Mouse (Mus musculus) bone marrow macrophage, adult 2 months (primary cell): Measurements from ENCODE around the gene 4930558K02Rik. TPM values are rescaled to one million over a fixed set of nuclear protein-coding genes. Genes with fewer than 3 reads are reported as not detected.

Experiments
- H3K27ac ChIP-seq: 2 replicates; pipeline ENCODE4 v1.5.1; 2012; ENCODE audit warnings: low read depth, low read length; ENCODE audit not compliant: insufficient read depth
- H3K4me1 ChIP-seq: 2 replicates; pipeline ENCODE4 v1.6.1; 2012; ENCODE audit warnings: low read length; ENCODE audit not compliant: control insufficient read depth, insufficient read depth
- H3K4me3 ChIP-seq: 2 replicates; pipeline ENCODE4 v1.5.1; 2012; ENCODE audit warnings: mild to moderate bottlenecking, low read length, moderate library complexity; ENCODE audit not compliant: insufficient read depth
- CTCF ChIP-seq: IDR thresholded peaks from 2 replicates; pipeline ENCODE4 v1.5.1; 2012; ENCODE audit warnings: low read depth, mild to moderate bottlenecking, low read length, moderate library complexity
- POLR2A ChIP-seq: IDR thresholded peaks from 2 replicates; pipeline ENCODE4 v1.6.1; 2012; ENCODE audit warnings: mild to moderate bottlenecking, low read depth, low read length, borderline replicate concordance
- polyA plus RNA-seq: library from polyadenylated mRNA; stranded (reverse); fragments of >200 nt; gene quantifications from 2 replicates; pipeline ENCODE4 v1.2.4, GENCODE M21; 2012; ENCODE audit not compliant: missing spikeins, insufficient read depth, insufficient read length

Gene 4930558K02Rik
- polyA plus RNA-seq, 1 experiment: not detected

GRCm38 (mm10) chr1:161976255-161977182, 2.9 kb downstream of the 4930558K02Rik start:
- Histone ChIP-seq H3K27ac (no peak overlapping the region), H3K4me1 (peaks cover 20% of the 10 kb centered on the region), H3K4me3 (no peak overlapping the region)
- TF ChIP-seq POLR2A (no peak), CTCF (peak; percentile 6; the same call in 1 of the 2 replicates)

GRCm38 (mm10) chr1:161972233-161972632, 7.2 kb downstream of the 4930558K02Rik start:
- no peak overlapping the region for H3K4me3 ChIP-seq
- H3K4me1 ChIP-seq: peaks cover 33% of the 10 kb centered on the region
- no peak for TF ChIP-seq POLR2A
- TF ChIP-seq CTCF: no peak
- no peak overlapping the region for H3K27ac ChIP-seq

- Histone ChIP-seq H3K4me3 (no peak overlapping the region), H3K27ac (no peak overlapping the region), H3K4me1 (peaks cover 29% of the 10 kb centered on the region)
- TF ChIP-seq CTCF: no peak
- TF ChIP-seq POLR2A: no peak
Measured at GRCm38 (mm10) chr1:161970874-161971273, 8.6 kb downstream of the 4930558K02Rik start.

- TF ChIP-seq POLR2A (no peak), CTCF (peak; percentile 53)
- Histone ChIP-seq H3K27ac (peak within 1 kb of the TSS; percentile 25; the same call in 1 of the 2 replicates), H3K4me1 (peaks cover 14% of the 10 kb centered on the region), H3K4me3 (peak within 1 kb of the TSS; percentile 83)
Measured at GRCm38 (mm10) chr1:161968589-161969407, 10.6 kb downstream of the 4930558K02Rik start, which contains the start of gene Pigc. Gene Pigc, plus strand, starts transcription at chr1:161969186.

GRCm38 (mm10) chr1:161967936-161968335, 11.5 kb downstream of the 4930558K02Rik start:
- no peak overlapping the region for H3K27ac ChIP-seq
- H3K4me1 ChIP-seq: peaks cover 14% of the 10 kb centered on the region
- no peak overlapping the region for H3K4me3 ChIP-seq
- TF ChIP-seq CTCF: no peak
- TF ChIP-seq POLR2A: no peak

- H3K4me1 ChIP-seq: 0 out of 2 replicates have a peak, but pooled peaks cover under 1% of the 10 kb centered on the region
- H3K4me3 ChIP-seq: no peak overlapping the region
- H3K27ac ChIP-seq: no peak overlapping the region
- TF ChIP-seq POLR2A (no peak), CTCF (peak; percentile 19; the same call in 1 of the 2 replicates)
Measured at GRCm38 (mm10) chr1:161962465-161963377, 16.7 kb downstream of the 4930558K02Rik start.

GRCm38 (mm10) chr1:161957964-161958950, 21.2 kb downstream of the 4930558K02Rik start:
- no peak for TF ChIP-seq POLR2A
- no peak for TF ChIP-seq CTCF
- H3K4me1 ChIP-seq: no peaks in the 10 kb centered on the region
- H3K4me3 ChIP-seq: no peak overlapping the region
- H3K27ac ChIP-seq: no peak overlapping the region

GRCm38 (mm10) chr1:161955846-161956245, 23.6 kb downstream of the 4930558K02Rik start:
- no peaks in the 10 kb centered on the region for H3K4me1 ChIP-seq
- no peak overlapping the region for H3K27ac ChIP-seq
- no peak for TF ChIP-seq POLR2A
- TF ChIP-seq CTCF: no peak
- H3K4me3 ChIP-seq: no peak overlapping the region
